ENCODE assay signal across 8 mouse cellular contexts in genomic region chr11:27753212-27753912, GRCm38 (mm10).
DNase-seq lines count a peak whose midpoint lies in the region; ATAC-seq lines count a peak whose summit lies in the region.

No protein-coding gene starts in this region.

- H3K4me3 ChIP-seq in kidney, embryonic 15.5 days (replicated peaks): no peak overlapping the region
- no peak overlapping the region for H3K4me3 ChIP-seq in limb, embryonic 11.5 days (ENCODE audit: low read depth, low read length)
- no peak overlapping the region for H3K4me3 ChIP-seq in neural tube, embryonic 11.5 days (ENCODE audit: low read depth, low read length)

- H3K4me2 ChIP-seq in kidney, embryonic 15.5 days: no peak overlapping the region
- no peak overlapping the region for H3K4me2 ChIP-seq in limb, embryonic 11.5 days (ENCODE audit: low read depth, severe bottlenecking)
- no peak overlapping the region for H3K4me2 ChIP-seq in neural tube, embryonic 11.5 days (ENCODE audit: low read depth)

- H3K27me3 ChIP-seq in kidney, embryonic 15.5 days: no peaks in the 10 kb centered on the region
- H3K27me3 ChIP-seq in limb, embryonic 11.5 days (ENCODE audit: control insufficient read depth, insufficient read depth, low read length): no peaks in the 10 kb centered on the region
- H3K27me3 ChIP-seq in neural tube, embryonic 11.5 days (ENCODE audit: control insufficient read depth, insufficient read depth, low read length): no peaks in the 10 kb centered on the region

- no peaks in the 10 kb centered on the region for H3K9me3 ChIP-seq in kidney, embryonic 15.5 days (replicated peaks)
- no peaks in the 10 kb centered on the region for H3K9me3 ChIP-seq in limb, embryonic 11.5 days (ENCODE audit: control insufficient read depth, low read length)
- H3K9me3 ChIP-seq in neural tube, embryonic 11.5 days (ENCODE audit: control insufficient read depth, low read length): no peaks in the 10 kb centered on the region

- 44% methylated on average over 11 of the region's 11 CpGs for WGBS in kidney, embryonic 15.5 days
- WGBS in limb, embryonic 11.5 days: 43% methylated on average over 11 of the region's 11 CpGs
- 44% methylated on average over 11 of the region's 11 CpGs for WGBS in neural tube, embryonic 11.5 days

- peak; percentile 20 for DNase-seq in urinary bladder, postnatal 25 days (ENCODE audit: low spot score)
- no peak for DNase-seq in urinary bladder, postnatal 10 days (ENCODE audit: low spot score)
- peak; percentile 13 to 49 for DNase-seq in cerebellum, postnatal 25 days
- peak; percentile 11 to 16 for DNase-seq in frontal cortex, postnatal 25 days (ENCODE audit: low spot score in 2 of 2)
- peak; percentile 76 for DNase-seq in limb, embryonic 11.5 days (ENCODE audit: low spot score)
- peak; percentile 73 for DNase-seq in neural tube, embryonic 11.5 days (ENCODE audit: low spot score)
- DNase-seq in spleen, adult 18-20 months: no peak

- ATAC-seq in kidney, embryonic 15.5 days (replicated peaks; ENCODE audit: low FRiP score): peak; percentile 60
- ATAC-seq in limb, embryonic 11.5 days (ENCODE audit: insufficient number of reproducible peaks, low FRiP score, low TSS enrichment, low read depth): peak; percentile 77; the same call in 1 of the 2 replicates
- ATAC-seq in neural tube, embryonic 11.5 days (ENCODE audit: insufficient read depth, low FRiP score, low TSS enrichment): peak; percentile 90

- no peaks in the 10 kb centered on the region for H3K36me3 ChIP-seq in kidney, embryonic 15.5 days
- H3K36me3 ChIP-seq in limb, embryonic 11.5 days (ENCODE audit: control insufficient read depth, insufficient read depth, low read length): no peaks in the 10 kb centered on the region
- no peaks in the 10 kb centered on the region for H3K36me3 ChIP-seq in neural tube, embryonic 11.5 days (ENCODE audit: control insufficient read depth, insufficient read depth, low read length)

- H3K4me1 ChIP-seq in kidney, embryonic 15.5 days: no peaks in the 10 kb centered on the region
- no peaks in the 10 kb centered on the region for H3K4me1 ChIP-seq in limb, embryonic 11.5 days (ENCODE audit: control insufficient read depth, insufficient read depth, low read length)
- H3K4me1 ChIP-seq in neural tube, embryonic 11.5 days (ENCODE audit: control insufficient read depth, insufficient read depth, low read length): no peaks in the 10 kb centered on the region

- no peak overlapping the region for H3K9ac ChIP-seq in kidney, embryonic 15.5 days
- H3K9ac ChIP-seq in limb, embryonic 11.5 days (ENCODE audit: low read length): no peak overlapping the region
- no peak overlapping the region for H3K9ac ChIP-seq in neural tube, embryonic 11.5 days (ENCODE audit: low read length)

- no peak overlapping the region for H3K27ac ChIP-seq in kidney, embryonic 15.5 days
- no peak overlapping the region for H3K27ac ChIP-seq in limb, embryonic 11.5 days (replicated peaks; ENCODE audit: low read depth, low read length)
- no peak overlapping the region for H3K27ac ChIP-seq in neural tube, embryonic 11.5 days (ENCODE audit: low read depth, low read length)

Comparison
In these comparisons a context has a peak if more than half of its experiments do, and no peak if none do; other contexts are left out.
1. DNase-seq: peak in urinary bladder, postnatal 25 days (single experiment), cerebellum, postnatal 25 days (2 of 2), frontal cortex, postnatal 25 days (2 of 2), limb, embryonic 11.5 days (single experiment) and neural tube, embryonic 11.5 days (single experiment); none in urinary bladder, postnatal 10 days (single experiment) and spleen, adult 18-20 months (0 of 2).
2. Peak in every context shown above with its lines, with median percentiles within 50 percentile points of each other: ATAC-seq.